8 mouse cellular contexts compared by ENCODE assay signal in the genomic region with DNA sequence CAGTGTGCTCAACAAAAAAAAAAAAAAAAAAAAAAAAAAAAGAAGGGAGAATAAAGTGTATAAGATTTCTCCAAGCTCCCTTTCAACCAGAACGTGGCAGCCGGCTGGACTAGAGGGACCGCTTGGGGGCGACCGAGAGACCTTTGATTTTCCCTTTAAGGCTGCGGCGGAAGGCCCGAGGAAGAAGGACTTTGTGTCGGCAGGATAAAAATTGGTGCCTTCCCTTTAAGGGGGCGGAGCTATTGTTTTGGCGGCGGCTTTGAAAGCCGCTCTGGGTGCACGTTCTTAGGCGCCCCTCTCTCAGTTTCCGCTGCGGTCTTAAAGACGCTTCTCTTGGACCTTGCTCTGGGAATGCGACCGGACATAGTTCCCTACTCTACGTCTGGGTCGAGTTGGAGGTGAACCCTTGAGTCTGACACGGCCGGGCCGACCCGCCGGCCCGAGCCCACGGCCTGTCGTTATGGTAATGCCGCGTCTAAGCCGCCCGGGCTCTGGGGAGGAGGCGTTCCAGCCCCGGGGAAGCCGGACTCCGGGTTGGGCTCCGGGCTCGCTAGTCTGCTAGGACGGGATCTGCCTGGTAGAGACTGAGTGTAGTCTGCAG. TPM values are rescaled to one million over a fixed set of nuclear protein-coding genes. Genes with fewer than 3 reads are reported as not detected.
DNase-seq lines count a peak whose midpoint lies in the region; ATAC-seq lines count a peak whose summit lies in the region.

A gene (plus strand): TSS at position 253 of the 601 bp plus-strand sequence.

- peak within 1 kb of the TSS; percentile 49 for H3K9ac ChIP-seq in hindbrain, embryonic 16.5 days (ENCODE audit: low read depth, low read length)

- no peaks in the 10 kb centered on the region for H3K9me3 ChIP-seq in hindbrain, embryonic 16.5 days (ENCODE audit: control insufficient read depth, low read length)

- H3K27me3 ChIP-seq in hindbrain, embryonic 16.5 days (replicated peaks; ENCODE audit: control insufficient read depth, insufficient read depth, low read length), result no peaks in the 10 kb centered on the region

- peak; percentile 98 for DNase-seq in ZHBTc4 (ENCODE audit: low read depth, low spot score)
- DNase-seq in cerebellum, postnatal 4 days (ENCODE audit: low spot score in 2 of 2), result peak; percentile 92 to 96
- peak; percentile 95 for DNase-seq in gastrocnemius, adult 18-20 months (ENCODE audit: low spot score)
- DNase-seq in left cerebral cortex, adult 11 months (ENCODE audit: low spot score), result peak; percentile 80
- DNase-seq in lung, postnatal 4 days, result peak; percentile 91 to 94
- DNase-seq in retina, postnatal 1 day, result peak; percentile 97
- DNase-seq in thymus, postnatal 4 days, result peak; percentile 97

- no peaks in the 10 kb centered on the region for H3K36me3 ChIP-seq in hindbrain, embryonic 16.5 days (ENCODE audit: control insufficient read depth, insufficient read depth, low read length)

- H3K4me1 ChIP-seq in hindbrain, embryonic 16.5 days (ENCODE audit: control insufficient read depth, insufficient read depth, low read depth, low read length), result peaks cover 17% of the 10 kb centered on the region

- peak within 1 kb of the TSS; percentile 79 for H3K4me2 ChIP-seq in hindbrain, embryonic 16.5 days (ENCODE audit: low read length)

- 0% methylated on average over 41 of the region's 41 CpGs for WGBS in hindbrain, embryonic 16.5 days

- ATAC-seq in hindbrain, embryonic 16.5 days, result peak; percentile 58

- no peak within 1 kb of the TSS for H3K27ac ChIP-seq in hindbrain, embryonic 16.5 days (ENCODE audit: low read depth, low read length)

- H3K4me3 ChIP-seq in hindbrain, embryonic 16.5 days (ENCODE audit: low read length), result peak within 1 kb of the TSS; percentile 48

RNA-seq across cellular contexts. Expression of the gene that starts here (rescaled TPM):
- total RNA-seq in gastrocnemius, adult 18-20 months (2021), result not detected
- polyA plus RNA-seq in hindbrain, embryonic 16.5 days (2015; fragmentation: Nextera tagmentation; extraction: Ambion mirVana), result 2.9 and 3.6 TPM in 2 replicates

Comparison
In these comparisons a context has a peak if more than half of its experiments do, and no peak if none do; other contexts are left out.
1. Peak in DNase-seq in gastrocnemius, adult 18-20 months; RNA of the gene not detected or under 1 TPM.